Mouse (Mus musculus) heart, embryonic 12.5 days (tissue): Measurements from ENCODE around the gene Serpine2. TPM values are rescaled to one million over a fixed set of nuclear protein-coding genes. Genes with fewer than 3 reads are reported as not detected.
A peak's percentile ranks its signal among the peaks of the same experiment; 100 is the strongest.

Source experiments
- ATAC-seq: fragments of 200-750 bp; cut with Nextera tagmentation; 2 replicates; pipeline ENCODE4 v1.8.0; 2017; ENCODE audit warnings: moderate TSS enrichment, moderate library complexity; ENCODE audit not compliant: insufficient number of reproducible peaks, low FRiP score
- H3K27ac ChIP-seq: fragments of 300-500 bp; sonication (generic); 2 replicates; pipeline ENCODE4 v1.5.1; 2016; ENCODE audit warnings: mild to moderate bottlenecking, moderate library complexity; ENCODE audit not compliant: poor library complexity, severe bottlenecking
- H3K27me3 ChIP-seq: fragments of 300-500 bp; sonication (generic); replicated peaks from 2 replicates; pipeline ENCODE4 v1.6.1; 2016; ENCODE audit warnings: mild to moderate bottlenecking, moderate library complexity
- H3K36me3 ChIP-seq: fragments of 300-500 bp; sonication (generic); 2 replicates; pipeline ENCODE4 v1.6.1; 2016; ENCODE audit warnings: mild to moderate bottlenecking, moderate library complexity
- H3K4me1 ChIP-seq: fragments of 300-500 bp; sonication (generic); replicated peaks from 2 replicates; pipeline ENCODE4 v1.6.1; 2016; ENCODE audit warnings: mild to moderate bottlenecking
- H3K4me2 ChIP-seq: fragments of 300-500 bp; sonication (generic); 2 replicates; pipeline ENCODE4 v1.6.1; 2016; ENCODE audit warnings: mild to moderate bottlenecking, moderate library complexity
- H3K4me3 ChIP-seq: fragments of 300-500 bp; sonication (generic); 2 replicates; pipeline ENCODE4 v1.5.1; 2016; ENCODE audit warnings: mild to moderate bottlenecking
- H3K9ac ChIP-seq: fragments of 300-500 bp; sonication (generic); 2 replicates; pipeline ENCODE4 v1.6.1; 2016; ENCODE audit warnings: mild to moderate bottlenecking, moderate library complexity
- H3K9me3 ChIP-seq: fragments of 300-500 bp; sonication (generic); replicated peaks from 2 replicates; pipeline ENCODE4 v1.6.1; 2016; ENCODE audit warnings: mild to moderate bottlenecking, moderate library complexity
- WGBS: fragments of 180-500 bp; shearing (Covaris S2); methylation state at CpG from one replicate; pipeline ENCODE4 v1.1.7; 2016; 5-methylcytosine and 5-hydroxymethylcytosine counted together
- polyA plus RNA-seq: library from polyadenylated mRNA; unstranded; fragments of >200 nt; fragmentation: Nextera tagmentation; extraction: Ambion mirVana; gene quantifications from 2 replicates; pipeline ENCODE4 v1.2.1, GENCODE M21; 2016

The Serpine2 gene
- polyA plus RNA-seq, 1 experiment from 2014 or later = 171 TPM

DNA sequence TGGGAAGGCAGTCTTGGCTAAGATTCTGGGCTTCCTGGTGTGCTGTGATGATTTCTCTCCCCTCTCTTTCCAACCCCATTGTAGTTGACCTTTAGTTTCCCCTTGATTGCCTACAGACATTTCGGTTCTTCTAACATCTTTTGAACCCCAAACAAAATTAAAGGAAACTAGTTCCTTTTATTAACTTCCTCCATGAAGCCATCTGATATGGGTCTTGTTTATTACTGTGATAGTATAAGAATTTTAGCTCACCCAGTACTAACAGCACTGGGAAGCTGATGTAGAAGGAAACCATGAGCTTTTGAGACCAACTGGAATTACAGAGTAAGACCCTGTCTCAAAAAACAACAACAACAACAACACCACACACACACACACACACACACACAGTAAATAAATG, 92.7 kb downstream of the Serpine2 start:
- H3K4me1 ChIP-seq = no peaks in the 10 kb centered on the region
- H3K4me2 ChIP-seq = no peak overlapping the region
- no peaks in the 10 kb centered on the region for H3K9me3 ChIP-seq
- H3K9ac ChIP-seq = no peak overlapping the region
- H3K36me3 ChIP-seq = no peaks in the 10 kb centered on the region
- ATAC-seq = no peak
- 65% methylated on average over 1 of the region's 1 CpGs for WGBS
- no peaks in the 10 kb centered on the region for H3K27me3 ChIP-seq
- no peak overlapping the region for H3K4me3 ChIP-seq
- H3K27ac ChIP-seq = no peak overlapping the region

GRCm38 (mm10) chr1:79764483-79764882, 96.5 kb downstream of the Serpine2 start:
- ATAC-seq = no peak
- no peaks in the 10 kb centered on the region for H3K27me3 ChIP-seq
- H3K4me3 ChIP-seq = no peak overlapping the region
- 57% methylated on average over 1 of the region's 1 CpGs for WGBS
- H3K36me3 ChIP-seq = no peaks in the 10 kb centered on the region
- H3K4me2 ChIP-seq = no peak overlapping the region
- no peaks in the 10 kb centered on the region for H3K9me3 ChIP-seq
- no peak overlapping the region for H3K9ac ChIP-seq
- H3K4me1 ChIP-seq = peaks cover 25% of the 10 kb centered on the region
- no peak overlapping the region for H3K27ac ChIP-seq

GRCm38 (mm10) chr1:79764031-79764430, 96.9 kb downstream of the Serpine2 start:
- Histone ChIP-seq H3K4me2 (no peak overlapping the region), H3K9ac (no peak overlapping the region), H3K36me3 (no peaks in the 10 kb centered on the region), H3K27me3 (no peaks in the 10 kb centered on the region), H3K9me3 (no peaks in the 10 kb centered on the region), H3K4me1 (peaks cover 25% of the 10 kb centered on the region), H3K27ac (no peak overlapping the region), H3K4me3 (no peak overlapping the region)
- 53% methylated on average over 2 of the region's 2 CpGs for WGBS
- ATAC-seq = no peak

DNA sequence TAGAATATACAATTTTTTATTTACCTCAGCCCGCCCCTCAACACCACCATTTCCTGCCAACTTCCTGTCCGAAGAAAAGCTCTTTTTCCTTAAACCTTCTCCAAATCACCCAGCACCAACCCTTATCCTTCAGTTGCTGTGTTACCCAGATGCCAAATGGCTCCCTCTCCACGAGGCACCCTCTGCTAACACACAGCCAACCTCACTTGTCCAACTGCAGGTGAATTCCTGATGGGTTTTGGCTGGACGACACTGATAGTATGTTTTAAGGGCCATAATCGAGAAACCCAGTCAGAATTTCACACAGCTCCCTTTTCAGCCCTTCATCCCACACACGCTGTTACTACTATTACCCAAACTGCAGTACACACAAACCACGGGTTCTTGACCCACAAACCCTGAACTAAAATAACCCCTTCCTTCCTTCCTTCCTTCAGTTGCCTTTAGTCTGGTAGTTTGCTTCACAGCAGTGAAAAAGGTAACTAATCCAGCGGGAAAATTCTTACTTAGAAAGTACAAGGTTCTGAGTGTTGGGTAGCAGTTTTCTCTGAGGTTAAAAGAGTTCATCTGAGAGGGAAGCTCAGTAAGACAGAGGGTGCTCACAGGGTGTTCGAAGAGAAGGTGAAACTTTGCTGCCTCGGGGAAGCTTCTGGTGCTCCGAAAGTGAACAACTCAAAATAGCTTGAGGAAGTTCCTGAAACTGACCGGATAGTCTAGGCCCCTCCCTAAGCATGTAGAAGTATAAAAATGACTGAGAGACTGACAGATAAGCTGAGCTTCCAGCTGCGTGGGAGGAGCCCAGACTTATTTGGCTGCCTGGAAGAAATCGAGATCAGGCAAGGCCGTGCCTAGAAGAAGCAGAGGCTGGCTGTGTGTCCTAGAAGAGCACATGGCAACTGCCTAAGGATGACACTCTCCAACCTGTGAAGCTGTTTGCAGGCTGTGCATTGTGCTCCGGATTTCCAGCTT, 98.4 kb downstream of the Serpine2 start:
- WGBS = 42% methylated on average over 16 of the region's 16 CpGs
- no peak for ATAC-seq
- peak overlapping the region; percentile 94 for H3K4me2 ChIP-seq
- no peaks in the 10 kb centered on the region for H3K27me3 ChIP-seq
- no peak overlapping the region for H3K4me3 ChIP-seq
- H3K9me3 ChIP-seq = no peaks in the 10 kb centered on the region
- no peak overlapping the region for H3K9ac ChIP-seq
- H3K36me3 ChIP-seq = no peaks in the 10 kb centered on the region
- H3K4me1 ChIP-seq = peaks cover 25% of the 10 kb centered on the region
- H3K27ac ChIP-seq = no peak overlapping the region

DNA sequence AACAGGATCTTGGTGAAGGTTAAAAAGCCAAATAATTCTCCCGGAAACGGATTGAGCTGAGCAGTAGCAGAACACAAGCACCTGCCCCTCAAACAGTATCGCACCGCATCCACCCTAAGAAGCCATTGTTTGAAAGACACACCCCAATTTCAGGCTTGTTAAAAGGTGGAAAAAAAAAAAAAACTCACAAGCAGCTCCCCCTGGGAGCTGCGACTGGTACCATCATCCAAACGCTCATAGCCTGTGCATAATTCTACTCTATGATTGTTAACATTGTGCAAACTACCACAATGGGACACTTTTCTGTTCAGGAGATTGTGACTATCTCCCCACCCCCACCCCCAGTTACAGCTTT, 99.1 kb downstream of the Serpine2 start:
- 0 out of 2 replicates have a peak, but pooled peaks have one; percentile 2 for ATAC-seq
- no peaks in the 10 kb centered on the region for H3K36me3 ChIP-seq
- H3K4me1 ChIP-seq = peaks cover 31% of the 10 kb centered on the region
- H3K4me3 ChIP-seq = peak overlapping the region; percentile 87
- no peak overlapping the region for H3K9ac ChIP-seq
- WGBS = 2% methylated on average over 6 of the region's 6 CpGs
- H3K27ac ChIP-seq = no peak overlapping the region
- H3K27me3 ChIP-seq = no peaks in the 10 kb centered on the region
- H3K9me3 ChIP-seq = no peaks in the 10 kb centered on the region
- H3K4me2 ChIP-seq = peak overlapping the region; percentile 94

- Histone ChIP-seq H3K4me3 (peak overlapping the region; percentile 87), H3K9ac (peak overlapping the region; percentile 93), H3K36me3 (no peaks in the 10 kb centered on the region), H3K27me3 (no peaks in the 10 kb centered on the region), H3K4me1 (peaks cover 34% of the 10 kb centered on the region), H3K9me3 (no peaks in the 10 kb centered on the region), H3K27ac (no peak overlapping the region), H3K4me2 (peak overlapping the region; percentile 94)
- WGBS = under 1% methylated on average over 65 of the region's 65 CpGs
- peak; percentile 95 for ATAC-seq
Observed at GRCm38 (mm10) chr1:79761106-79761916, 99.7 kb downstream of the Serpine2 start.

DNA sequence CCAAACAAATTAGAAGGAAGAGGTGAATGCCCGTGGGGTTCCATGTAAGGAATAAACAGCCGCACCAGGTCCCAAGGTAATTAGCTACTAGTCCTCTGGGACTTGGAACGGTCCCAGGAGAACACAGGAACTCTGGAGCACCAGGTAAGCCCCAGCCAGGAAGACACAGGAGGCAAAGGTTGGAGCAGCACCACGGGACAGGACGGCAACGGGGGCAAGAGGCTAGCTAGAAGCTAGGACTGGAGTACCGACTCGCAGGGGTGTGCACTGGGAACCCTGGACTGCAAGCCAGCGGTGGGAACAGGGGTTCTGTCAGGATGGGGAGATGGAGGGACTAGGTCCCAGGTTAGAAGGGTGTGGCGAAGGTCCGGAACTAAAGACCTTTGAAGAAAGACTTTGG, 100.3 kb downstream of the Serpine2 start:
- WGBS = 11% methylated on average over 11 of the region's 11 CpGs
- peak; percentile 15; the same call in 1 of the 2 replicates for ATAC-seq
- peak overlapping the region; percentile 87 for H3K4me3 ChIP-seq
- peak overlapping the region; percentile 93 for H3K9ac ChIP-seq
- H3K27me3 ChIP-seq = no peaks in the 10 kb centered on the region
- H3K4me1 ChIP-seq = peaks cover 34% of the 10 kb centered on the region
- H3K36me3 ChIP-seq = no peaks in the 10 kb centered on the region
- no peaks in the 10 kb centered on the region for H3K9me3 ChIP-seq
- H3K27ac ChIP-seq = no peak overlapping the region
- H3K4me2 ChIP-seq = peak overlapping the region; percentile 94

GRCm38 (mm10) chr1:79759436-79759972, 101.5 kb downstream of the Serpine2 start:
- H3K27ac ChIP-seq = no peak overlapping the region
- 80% methylated on average over 5 of the region's 5 CpGs for WGBS
- no peak for ATAC-seq
- no peak overlapping the region; the same call in 1 of the 2 replicates for H3K4me2 ChIP-seq
- H3K36me3 ChIP-seq = no peaks in the 10 kb centered on the region
- H3K9ac ChIP-seq = no peak overlapping the region
- H3K9me3 ChIP-seq = no peaks in the 10 kb centered on the region
- no peak overlapping the region for H3K4me3 ChIP-seq
- no peaks in the 10 kb centered on the region for H3K27me3 ChIP-seq
- peaks cover 37% of the 10 kb centered on the region for H3K4me1 ChIP-seq

- H3K4me3 ChIP-seq = no peak overlapping the region
- WGBS = 70% methylated on average over 2 of the region's 2 CpGs
Observed at GRCm38 (mm10) chr1:79759006-79759405, 102.0 kb downstream of the Serpine2 start.

DNA sequence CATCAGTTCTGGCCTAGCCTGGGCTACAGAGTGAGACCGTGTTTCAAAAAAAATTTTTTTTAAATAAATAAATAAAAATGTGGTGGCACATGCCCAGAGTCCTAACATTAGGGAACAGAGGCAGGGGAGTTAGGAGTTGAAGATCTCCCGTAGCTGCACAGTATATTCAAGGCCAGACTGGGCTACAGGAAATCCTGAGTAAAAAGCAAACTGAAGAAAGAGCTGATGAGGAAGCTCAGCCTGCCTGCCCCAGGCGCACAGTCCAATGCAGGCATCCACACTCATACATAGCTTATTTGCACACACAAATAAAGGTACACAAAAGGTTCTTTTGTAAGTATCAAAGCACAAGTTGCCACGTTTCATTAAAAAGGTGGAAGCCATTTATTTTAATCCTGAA, 103.4 kb downstream of the Serpine2 start:
- no peaks in the 10 kb centered on the region for H3K36me3 ChIP-seq
- WGBS = 75% methylated on average over 4 of the region's 4 CpGs
- 0 out of 2 replicates have a peak overlapping the region, but pooled peaks have one; percentile 30 for H3K27ac ChIP-seq
- H3K9ac ChIP-seq = no peak overlapping the region
- H3K4me3 ChIP-seq = no peak overlapping the region
- H3K27me3 ChIP-seq = no peaks in the 10 kb centered on the region
- H3K4me1 ChIP-seq = peaks cover 31% of the 10 kb centered on the region
- ATAC-seq = no peak
- H3K4me2 ChIP-seq = no peak overlapping the region
- no peaks in the 10 kb centered on the region for H3K9me3 ChIP-seq

More at GRCm38 (mm10) chr1:79759006-79759405, 102.0 kb downstream of the Serpine2 start:
- H3K27me3 ChIP-seq = no peaks in the 10 kb centered on the region
- H3K4me1 ChIP-seq = peaks cover 37% of the 10 kb centered on the region
- no peak overlapping the region for H3K9ac ChIP-seq
- ATAC-seq = no peak
- no peak overlapping the region for H3K4me2 ChIP-seq
- no peak overlapping the region for H3K27ac ChIP-seq
- H3K9me3 ChIP-seq = no peaks in the 10 kb centered on the region
- no peaks in the 10 kb centered on the region for H3K36me3 ChIP-seq

DNA sequence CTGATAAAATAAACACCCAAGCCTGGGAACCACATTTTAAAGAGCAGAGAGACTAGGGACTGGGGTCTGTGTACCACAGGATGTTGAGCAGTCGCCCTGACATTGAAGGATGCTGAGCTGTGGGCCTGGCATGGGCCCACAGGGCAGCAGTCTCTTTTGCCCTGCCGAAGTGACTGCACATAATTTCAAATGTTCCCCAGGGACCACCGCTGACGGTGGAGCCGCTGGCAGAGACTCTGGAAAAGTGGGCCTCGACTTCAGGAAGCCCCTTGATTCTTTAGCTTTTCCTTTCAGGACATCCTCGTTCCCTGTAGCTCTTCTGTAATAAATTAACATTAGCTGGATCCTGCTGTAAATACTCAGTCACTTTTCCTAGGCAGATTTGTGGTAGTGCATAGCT, 103.8 kb downstream of the Serpine2 start:
- Histone ChIP-seq H3K36me3 (no peaks in the 10 kb centered on the region), H3K9ac (no peak overlapping the region), H3K27ac (peak overlapping the region; percentile 30; the same call in 1 of the 2 replicates), H3K4me2 (no peak overlapping the region), H3K27me3 (no peaks in the 10 kb centered on the region), H3K9me3 (no peaks in the 10 kb centered on the region), H3K4me1 (peaks cover 31% of the 10 kb centered on the region), H3K4me3 (no peak overlapping the region)
- 61% methylated on average over 7 of the region's 7 CpGs for WGBS
- no peak for ATAC-seq
